Mouse (Mus musculus) hindbrain, embryonic 10.5 days (tissue): ENCODE data around the gene Tmtc1. TPM values are rescaled to one million over a fixed set of nuclear protein-coding genes. Genes with fewer than 3 reads are reported as not detected.

Experiments
- DNase-seq: peaks from one replicate; pipeline ENCODE4 v3.0.0-alpha.2; 2017; ENCODE audit warnings: low spot score
- H3K27ac ChIP-seq: fragments of 300-500 bp; sonication (generic); 2 replicates; pipeline ENCODE4 v1.5.1; 2016; ENCODE audit warnings: mild to moderate bottlenecking, moderate library complexity
- H3K27me3 ChIP-seq: fragments of 300-500 bp; sonication (generic); 2 replicates; pipeline ENCODE4 v1.6.1; 2016; ENCODE audit warnings: mild to moderate bottlenecking; ENCODE audit not compliant: poor library complexity, insufficient read depth, severe bottlenecking
- H3K36me3 ChIP-seq: fragments of 300-500 bp; sonication (generic); 2 replicates; pipeline ENCODE4 v1.6.1; 2016; ENCODE audit warnings: mild to moderate bottlenecking, moderate library complexity
- H3K4me1 ChIP-seq: fragments of 300-500 bp; sonication (generic); replicated peaks from 2 replicates; pipeline ENCODE4 v1.6.1; 2016; ENCODE audit warnings: mild to moderate bottlenecking
- H3K4me3 ChIP-seq: fragments of 300-500 bp; sonication (generic); 2 replicates; pipeline ENCODE4 v1.5.1; 2016; ENCODE audit warnings: mild to moderate bottlenecking, moderate library complexity
- H3K9me3 ChIP-seq: fragments of 300-500 bp; sonication (generic); 2 replicates; pipeline ENCODE4 v1.6.1; 2016; ENCODE audit warnings: mild to moderate bottlenecking, moderate library complexity
- WGBS: fragments of 180-500 bp; shearing (Covaris S2); methylation state at CpG from one replicate; pipeline ENCODE4 v1.1.7; 2016; 5-methylcytosine and 5-hydroxymethylcytosine counted together
- polyA plus RNA-seq: library from polyadenylated mRNA; unstranded; fragments of >200 nt; fragmentation: Nextera tagmentation; extraction: Ambion mirVana; gene quantifications from 2 replicates; pipeline ENCODE4 v1.2.1, GENCODE M21; 2016

The Tmtc1 gene
- polyA plus RNA-seq, 1 experiment from 2014 or later: 1.3 TPM

DNA sequence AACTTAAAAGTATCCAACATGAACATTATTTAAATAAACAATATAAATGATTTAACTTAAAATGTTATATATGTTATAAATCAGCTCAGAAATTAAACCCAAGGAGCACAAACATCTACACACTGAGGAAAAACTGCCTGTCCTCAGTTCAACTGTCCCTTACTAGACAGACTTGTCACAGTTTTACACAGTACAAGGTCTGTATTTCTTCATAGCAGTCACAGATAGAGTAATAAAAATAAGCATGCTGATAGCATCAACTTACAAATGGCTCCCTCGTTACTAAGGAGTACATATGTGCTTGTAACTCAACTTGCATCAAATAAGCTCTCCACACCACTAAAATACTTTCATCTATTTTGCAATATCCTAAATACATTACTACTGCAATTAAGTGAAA is 239.1 kb downstream of the Tmtc1 start:
- H3K9me3 ChIP-seq: no peaks in the 10 kb centered on the region
- WGBS: 93% methylated on average over 1 of the region's 1 CpGs
- peaks cover 54% of the 10 kb centered on the region for H3K36me3 ChIP-seq
- no peak overlapping the region for H3K27ac ChIP-seq
- no peak overlapping the region for H3K4me3 ChIP-seq
- no peaks in the 10 kb centered on the region for H3K27me3 ChIP-seq
- H3K4me1 ChIP-seq: peaks cover under 1% of the 10 kb centered on the region; the same call in 1 of the 2 replicates
- no peak for DNase-seq

DNA sequence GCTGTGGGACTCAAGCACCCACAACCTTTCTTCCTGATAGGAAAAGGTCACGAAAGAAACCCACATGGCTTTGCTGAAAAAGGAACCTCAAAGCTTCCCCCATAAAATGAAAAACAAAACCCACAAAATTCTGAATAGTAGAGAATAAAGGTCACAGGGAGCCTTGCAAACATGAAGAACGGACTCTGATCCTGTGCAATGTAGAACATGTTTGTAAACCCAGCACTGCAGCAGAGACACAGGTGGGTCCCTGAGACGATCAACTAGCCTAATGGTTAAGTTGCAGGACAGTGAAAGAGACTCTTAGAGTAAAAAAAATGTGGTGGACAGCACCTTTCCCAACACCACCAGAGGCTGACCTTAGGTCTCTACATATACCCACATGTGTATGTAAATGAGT is 244.5 kb downstream of the Tmtc1 start:
- WGBS: 92% methylated on average over 3 of the region's 3 CpGs
- no peak for DNase-seq
- Histone ChIP-seq H3K27ac (no peak overlapping the region), H3K4me1 (no peaks in the 10 kb centered on the region), H3K27me3 (no peaks in the 10 kb centered on the region), H3K9me3 (no peaks in the 10 kb centered on the region), H3K4me3 (no peak overlapping the region), H3K36me3 (peaks cover 91% of the 10 kb centered on the region)

DNA sequence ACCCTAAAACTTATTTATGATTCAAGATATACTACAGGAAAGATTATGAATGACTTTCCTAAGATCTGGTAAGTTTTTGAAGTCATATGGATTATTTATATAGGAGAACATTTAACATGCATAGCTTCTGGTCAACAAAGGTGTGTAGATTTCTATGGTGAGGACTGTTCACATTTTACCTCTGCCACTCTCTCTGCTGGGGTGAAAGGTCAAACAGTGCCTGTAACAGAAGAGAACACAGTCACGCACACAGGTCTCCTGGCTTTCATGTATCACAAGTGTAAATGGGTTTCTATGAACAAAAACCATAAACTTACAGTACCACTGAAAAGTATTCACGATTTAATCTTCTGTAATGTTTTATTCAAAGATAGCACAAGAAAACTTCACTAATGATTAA is 245.0 kb downstream of the Tmtc1 start:
- Histone ChIP-seq H3K36me3 (peaks cover 91% of the 10 kb centered on the region), H3K27ac (no peak overlapping the region), H3K9me3 (no peaks in the 10 kb centered on the region), H3K4me1 (no peaks in the 10 kb centered on the region), H3K4me3 (no peak overlapping the region), H3K27me3 (no peaks in the 10 kb centered on the region)
- 92% methylated on average over 2 of the region's 2 CpGs for WGBS
- DNase-seq: no peak

DNA sequence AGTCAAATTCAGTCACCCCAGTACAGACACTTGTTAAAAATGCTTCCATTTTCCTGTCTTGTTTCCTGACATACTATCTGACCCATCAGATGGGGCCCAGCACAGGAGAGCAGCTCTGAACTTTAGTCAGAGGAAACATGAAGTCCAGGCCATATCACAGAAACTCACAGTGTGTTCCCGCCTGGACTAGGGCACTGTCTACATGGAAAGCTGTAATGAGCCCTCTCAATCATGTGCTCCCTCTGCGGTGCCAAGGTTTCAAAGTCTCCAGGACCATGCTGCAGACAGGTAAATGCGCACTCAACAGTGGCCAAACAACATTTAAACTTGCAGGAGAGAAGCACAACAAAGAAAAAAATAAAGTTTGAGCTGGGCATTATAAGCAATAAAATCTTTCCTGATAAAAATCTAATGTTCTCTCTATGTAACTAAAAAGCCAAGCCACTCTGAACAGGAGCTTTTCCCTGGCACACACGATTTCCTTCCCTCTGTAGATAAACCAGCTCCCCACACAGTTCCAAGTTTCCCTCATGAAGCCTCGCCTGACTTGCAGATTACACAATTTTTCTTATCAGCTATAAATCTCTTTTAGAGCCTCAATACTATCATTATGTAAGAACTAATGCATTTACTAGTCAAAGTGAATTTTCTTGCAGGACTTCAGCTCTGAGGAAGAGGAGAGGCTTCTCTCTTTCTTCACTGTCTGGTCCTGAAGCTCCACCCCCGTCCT is 250.1 kb downstream of the Tmtc1 start:
- Histone ChIP-seq H3K4me1 (no peaks in the 10 kb centered on the region), H3K36me3 (peaks cover 88% of the 10 kb centered on the region), H3K27ac (no peak overlapping the region), H3K4me3 (no peak overlapping the region), H3K27me3 (no peaks in the 10 kb centered on the region), H3K9me3 (no peaks in the 10 kb centered on the region)
- WGBS: 94% methylated on average over 6 of the region's 6 CpGs
- DNase-seq: no peak

DNA sequence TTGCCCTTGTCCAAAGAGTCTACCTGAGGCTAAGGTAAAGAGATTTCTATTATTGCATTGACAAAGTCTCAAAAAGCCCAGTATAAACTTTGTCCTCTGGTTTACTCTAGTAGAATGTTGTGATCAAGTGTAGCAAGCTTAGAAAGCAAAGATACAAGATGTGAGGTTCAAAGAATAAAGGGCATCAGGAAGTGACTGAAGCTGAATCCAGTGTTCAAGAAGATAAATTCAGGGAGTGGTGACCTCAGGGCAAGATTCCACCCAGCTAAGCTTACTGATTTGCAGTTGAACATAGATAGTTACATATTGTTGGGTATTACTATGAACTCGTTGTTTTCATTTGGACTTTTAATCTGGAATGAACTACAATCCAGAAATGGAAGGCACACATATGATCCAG is 258.5 kb downstream of the Tmtc1 start:
- peaks cover 96% of the 10 kb centered on the region for H3K36me3 ChIP-seq
- H3K4me3 ChIP-seq: no peak overlapping the region
- H3K27me3 ChIP-seq: no peaks in the 10 kb centered on the region
- H3K27ac ChIP-seq: no peak overlapping the region
- WGBS: 88% methylated on average over 1 of the region's 1 CpGs
- no peak for DNase-seq
- no peaks in the 10 kb centered on the region for H3K4me1 ChIP-seq
- H3K9me3 ChIP-seq: no peaks in the 10 kb centered on the region

Other genes with a start within 250 kb of the Tmtc1 start
- gene Ergic2, start 232.0 kb downstream of the Tmtc1 start, polyA plus RNA-seq: 168 and 184 TPM in 2 replicates